Mouse (Mus musculus): ENCODE measurements around the gene Gm36079.
"Not testable (repeated sequence)": the region's sequence is repeated elsewhere in the genome, so short reads cannot be mapped to it uniquely, and the experiment has no call there.

Gene Gm36079

DNA sequence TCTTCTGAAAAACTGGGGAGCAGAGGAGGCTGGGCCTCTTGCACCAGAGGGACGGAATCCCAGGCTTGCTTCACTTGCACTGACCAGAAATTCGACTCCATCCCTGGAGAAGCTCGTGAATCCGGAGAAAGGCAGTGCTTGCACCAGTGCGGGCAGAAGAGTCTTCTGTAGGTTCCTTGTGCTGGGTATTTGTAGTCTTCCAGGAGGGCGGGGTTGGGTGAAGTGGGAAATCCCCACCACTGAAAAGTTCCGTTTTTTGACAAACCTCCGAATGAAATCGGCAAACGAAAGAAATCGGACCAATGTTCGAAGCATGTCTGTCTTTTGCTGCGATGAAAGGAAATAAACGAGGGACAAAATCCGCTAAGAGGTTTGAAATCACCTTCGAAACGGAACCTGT is at the start of gene Gm36079:
TSS of gene Gm36079 (minus strand) at position 101 of the 400 bp plus-strand sequence.
- not testable (repeated sequence) for DNase-seq (ENCODE audit: low spot score in 2 of 2)

DNA sequence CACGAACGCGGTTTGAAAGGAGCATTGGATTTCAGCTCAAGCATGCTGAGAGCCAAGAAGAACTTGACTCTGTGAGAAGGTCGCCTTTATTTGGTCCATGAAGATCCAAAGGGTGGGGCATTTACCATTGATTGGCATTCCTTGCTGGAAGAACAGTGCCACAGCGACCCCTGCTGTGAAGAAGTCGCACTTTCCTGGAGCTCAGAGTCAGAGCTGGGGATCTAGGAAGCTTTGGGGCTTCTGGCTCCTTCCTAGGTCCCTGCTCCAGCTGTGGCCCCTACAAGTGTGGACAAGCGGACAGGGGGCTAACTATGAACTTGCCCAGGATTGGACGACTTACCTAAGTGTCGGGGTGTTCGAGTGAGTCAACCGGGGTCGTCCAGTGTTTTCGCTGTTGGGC is 44.1 kb upstream of the Gm36079 start:
- DNase-seq (ENCODE audit: low spot score in 2 of 2) = not testable (repeated sequence)

GRCm38 (mm10) chr13:120070012-120070598 is 43.3 kb upstream of the Gm36079 start:
- not testable (repeated sequence) for DNase-seq (ENCODE audit: low spot score in 2 of 2)

DNA sequence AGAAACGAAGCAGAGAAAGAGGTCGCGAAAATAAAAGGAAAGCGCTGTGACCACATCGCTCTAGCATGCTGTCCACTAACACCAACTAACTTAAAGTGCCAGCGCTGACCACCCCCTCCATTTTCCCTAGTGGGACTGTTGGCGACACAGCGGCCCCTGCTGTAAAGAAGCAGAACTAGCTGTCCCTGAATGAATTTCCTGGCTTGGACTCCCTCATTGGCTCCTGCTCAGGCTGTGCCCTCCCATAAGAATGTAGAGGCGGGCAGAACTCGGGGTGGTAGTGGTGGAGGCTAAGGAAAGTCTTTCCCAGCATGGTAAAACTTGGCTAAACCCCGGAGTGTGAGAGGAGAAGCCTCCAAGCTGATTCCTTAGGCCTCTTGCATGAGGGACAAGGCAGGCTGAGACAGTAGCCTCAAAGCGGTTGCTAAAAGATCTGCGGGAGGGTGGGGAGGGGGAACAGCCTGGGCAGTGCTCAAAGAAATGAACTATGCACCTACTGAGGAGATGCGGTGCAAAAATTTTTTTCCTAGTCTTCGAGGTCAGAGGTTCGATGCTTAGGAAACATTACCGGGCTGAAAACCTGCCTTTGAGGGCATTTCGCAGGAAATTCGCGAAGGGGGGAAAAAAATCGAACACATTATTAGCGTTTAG is 36.8 kb upstream of the Gm36079 start:
- not testable (repeated sequence) for DNase-seq (ENCODE audit: low spot score in 2 of 2)

- not testable (repeated sequence) for DNase-seq (ENCODE audit: low spot score in 2 of 2)
Measured at GRCm38 (mm10) chr13:120062903-120063302, 36.1 kb upstream of the Gm36079 start.

- not testable (repeated sequence) for DNase-seq (ENCODE audit: low spot score in 2 of 2)
Measured at GRCm38 (mm10) chr13:120052085-120052484, 25.3 kb upstream of the Gm36079 start, which contains the start of gene Gm21188. Gene Gm21188 (minus strand): TSS chr13:120052194.

DNA sequence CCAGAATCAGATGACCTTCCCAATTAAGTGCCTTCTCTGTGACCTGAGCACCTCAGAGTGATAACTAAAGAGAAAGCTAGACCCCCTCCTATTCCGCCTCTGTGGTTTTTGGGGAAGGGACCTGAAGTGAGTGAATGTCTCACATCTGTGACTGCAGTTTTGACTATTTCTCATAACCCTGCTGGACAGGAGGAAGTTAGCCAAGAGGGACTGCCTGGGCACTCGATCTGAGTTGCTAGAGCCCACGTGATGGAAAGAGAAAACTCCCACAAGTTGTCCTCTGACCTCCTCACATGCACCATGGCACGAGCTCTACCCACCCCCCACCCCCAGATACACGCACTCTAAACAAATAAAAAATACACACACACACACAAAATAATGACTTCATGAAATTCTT is 21.8 kb upstream of the Gm36079 start:
- DNase-seq (ENCODE audit: low spot score in 2 of 2) = not testable (repeated sequence)

- not testable (repeated sequence) for DNase-seq (ENCODE audit: low spot score in 2 of 2)
Measured at GRCm38 (mm10) chr13:120048186-120048585, 21.4 kb upstream of the Gm36079 start.

- DNase-seq (ENCODE audit: low spot score in 2 of 2) = not testable (repeated sequence)
Measured at GRCm38 (mm10) chr13:120046422-120047209, 19.8 kb upstream of the Gm36079 start.

- not testable (repeated sequence) for DNase-seq (ENCODE audit: low spot score in 2 of 2)
Measured at GRCm38 (mm10) chr13:120041145-120041544, 14.3 kb upstream of the Gm36079 start.

GRCm38 (mm10) chr13:120037881-120038280 is 11.1 kb upstream of the Gm36079 start:
- not testable (repeated sequence) for DNase-seq (ENCODE audit: low spot score in 2 of 2)

GRCm38 (mm10) chr13:120036577-120037115 is 9.8 kb upstream of the Gm36079 start:
- DNase-seq (ENCODE audit: low spot score in 2 of 2) = not testable (repeated sequence)

- DNase-seq (ENCODE audit: low spot score in 2 of 2) = not testable (repeated sequence)
Measured at GRCm38 (mm10) chr13:120035151-120035550, 8.3 kb upstream of the Gm36079 start.

- not testable (repeated sequence) for DNase-seq (ENCODE audit: low spot score in 2 of 2)
Measured at GRCm38 (mm10) chr13:120034637-120035036, 7.8 kb upstream of the Gm36079 start.

DNA sequence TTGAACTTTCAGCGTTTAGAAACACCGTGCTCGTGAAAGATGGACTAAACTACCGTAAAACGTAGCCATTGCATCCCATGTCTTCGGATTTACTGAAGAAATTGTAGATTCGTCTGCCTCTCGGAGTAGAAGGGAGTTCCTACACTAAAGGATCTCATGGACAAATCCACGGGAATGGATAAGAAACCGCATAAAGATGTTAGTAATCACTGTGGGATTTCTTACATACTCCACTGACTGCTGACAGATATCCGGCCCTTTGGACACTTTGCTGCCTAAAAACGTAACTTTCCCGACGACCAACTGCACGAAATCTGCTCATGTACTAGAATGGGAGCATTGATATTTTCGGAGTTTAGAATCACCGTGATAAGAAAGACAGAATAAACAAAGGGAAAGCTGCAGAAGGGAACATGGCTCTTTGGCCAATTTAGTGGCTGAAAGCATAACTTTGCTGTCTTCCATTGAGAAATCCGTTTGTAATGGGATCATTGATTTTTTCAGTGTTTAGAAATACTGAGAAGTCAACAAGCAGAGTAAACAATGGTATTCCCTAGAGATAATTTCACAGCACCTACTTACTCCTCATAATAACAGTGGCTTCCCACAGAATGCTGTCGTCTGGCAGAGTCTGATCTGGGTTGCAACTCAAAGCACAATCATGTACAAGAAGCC is 6.8 kb upstream of the Gm36079 start:
- peak in 1 of 2 experiments; percentile 25 for DNase-seq (ENCODE audit: low spot score in 2 of 2)

DNA sequence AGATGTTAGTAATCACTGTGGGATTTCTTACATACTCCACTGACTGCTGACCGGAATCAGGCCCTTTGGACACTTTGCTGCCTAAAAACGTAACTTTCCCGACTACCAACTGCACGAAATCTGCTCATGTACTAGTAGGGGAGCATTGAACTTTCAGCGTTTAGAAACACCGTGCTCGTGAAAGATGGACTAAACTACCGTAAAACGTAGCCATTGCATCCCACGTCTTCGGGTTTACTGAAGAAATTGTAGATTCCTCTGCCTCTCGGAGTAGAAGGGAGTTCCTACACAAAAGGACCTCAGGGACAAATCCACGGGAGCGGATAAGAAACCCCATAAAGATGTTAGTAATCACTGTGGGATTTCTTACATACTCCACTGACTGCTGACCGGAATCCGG is 4.9 kb upstream of the Gm36079 start:
- peak in 1 of 2 experiments; percentile 26 for DNase-seq (ENCODE audit: low spot score in 2 of 2)

- not testable (repeated sequence) for DNase-seq (ENCODE audit: low spot score in 2 of 2)
Measured at GRCm38 (mm10) chr13:120027368-120027767, 557 bp upstream of the Gm36079 start.

- DNase-seq (ENCODE audit: low spot score in 2 of 2) = not testable (repeated sequence)
Measured at GRCm38 (mm10) chr13:120026373-120026772, 438 bp downstream of the Gm36079 start.

GRCm38 (mm10) chr13:120025576-120025975 is 1.2 kb downstream of the Gm36079 start:
- DNase-seq (ENCODE audit: low spot score in 2 of 2) = peak in 1 of 2 experiments; percentile 32

DNA sequence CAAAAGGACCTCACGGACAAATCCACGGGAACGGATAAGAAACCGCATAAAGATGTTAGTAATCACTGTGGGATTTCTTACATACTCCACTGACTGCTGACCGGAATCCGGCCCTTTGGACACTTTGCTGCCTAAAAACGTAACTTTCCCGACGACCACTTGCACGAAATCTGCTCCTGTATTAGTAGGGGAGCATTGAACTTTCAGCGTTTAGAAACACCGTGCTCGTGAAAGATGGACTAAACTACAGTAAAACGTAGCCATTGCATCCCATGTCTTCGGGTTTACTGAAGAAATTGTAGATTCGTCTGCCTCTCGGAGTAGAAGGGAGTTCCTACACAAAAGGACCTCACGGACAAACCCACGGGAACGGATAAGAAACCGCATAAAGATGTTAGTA is 1.8 kb downstream of the Gm36079 start:
- not testable (repeated sequence) for DNase-seq (ENCODE audit: low spot score in 2 of 2)

DNA sequence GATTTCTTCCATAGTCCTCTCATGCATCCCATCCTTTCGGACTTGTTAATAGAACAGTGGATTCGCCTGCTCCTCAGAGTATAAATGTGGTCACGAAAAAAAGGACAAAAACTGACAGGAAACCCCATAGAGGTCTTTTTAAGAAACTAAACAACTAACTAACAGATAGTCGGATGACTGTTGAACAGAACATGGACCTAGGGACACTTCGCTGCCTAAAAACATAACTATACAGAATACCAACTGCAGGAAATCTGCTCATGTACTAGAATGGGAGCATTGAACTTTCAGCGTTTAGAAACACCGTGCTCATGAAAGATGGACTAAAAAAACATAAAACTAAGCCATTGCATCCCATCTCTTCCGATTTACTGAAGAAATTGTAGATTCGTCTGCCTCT is 2.2 kb downstream of the Gm36079 start:
- DNase-seq (ENCODE audit: low spot score in 2 of 2) = not testable (repeated sequence)
